Mouse (Mus musculus): Measurements from ENCODE around the gene Ubl4b. TPM values are rescaled to one million over a fixed set of nuclear protein-coding genes. Genes with fewer than 3 reads are reported as not detected.
A peak's percentile ranks its signal among the peaks of the same experiment; 100 is the strongest.

The Ubl4b gene
- not detected in 2 replicates for polyA plus RNA-seq (2016; fragmentation: Nextera tagmentation; extraction: Ambion mirVana)

GRCm38 (mm10) chr3:107554842-107555241, at the start of gene Ubl4b:
Ubl4b (minus strand) TSS chr3:107555073.
- ATAC-seq (ENCODE audit: low FRiP score, low read depth): no peak
- Histone ChIP-seq H3K27me3 (no peaks in the 10 kb centered on the region), H3K4me3 (no peak within 1 kb of the TSS), H3K9me3 (no peaks in the 10 kb centered on the region), H3K36me3 (no peaks in the 10 kb centered on the region), H3K9ac (replicated peaks) (no peak within 1 kb of the TSS), H3K4me2 (replicated peaks) (no peak within 1 kb of the TSS), H3K4me1 (no peaks in the 10 kb centered on the region), H3K27ac (replicated peaks) (no peak within 1 kb of the TSS)
- WGBS: 95% methylated on average over 2 of the region's 2 CpGs

GRCm38 (mm10) chr3:107600127-107600526, 45.3 kb upstream of the Ubl4b start:
- Histone ChIP-seq H3K4me3 (no peak overlapping the region), H3K4me2 (replicated peaks) (no peak overlapping the region), H3K4me1 (peaks cover 16% of the 10 kb centered on the region), H3K36me3 (no peaks in the 10 kb centered on the region), H3K9me3 (no peaks in the 10 kb centered on the region), H3K27ac (replicated peaks) (no peak overlapping the region), H3K9ac (replicated peaks) (no peak overlapping the region), H3K27me3 (peaks cover 71% of the 10 kb centered on the region)
- 45% methylated on average over 5 of the region's 6 CpGs for WGBS
- ATAC-seq (ENCODE audit: low FRiP score, low read depth): no peak

GRCm38 (mm10) chr3:107597586-107598389, 42.9 kb upstream of the Ubl4b start:
- no peak overlapping the region for H3K4me3 ChIP-seq
- no peak overlapping the region for H3K9ac ChIP-seq (replicated peaks)
- no peak for ATAC-seq (ENCODE audit: low FRiP score, low read depth)
- peaks cover 89% of the 10 kb centered on the region for H3K27me3 ChIP-seq
- WGBS: 3% methylated on average over 22 of the region's 22 CpGs
- no peak overlapping the region for H3K4me2 ChIP-seq (replicated peaks)
- H3K9me3 ChIP-seq: no peaks in the 10 kb centered on the region
- peaks cover 21% of the 10 kb centered on the region for H3K4me1 ChIP-seq
- no peak overlapping the region for H3K27ac ChIP-seq (replicated peaks)
- H3K36me3 ChIP-seq: no peaks in the 10 kb centered on the region

GRCm38 (mm10) chr3:107597134-107597533, 42.3 kb upstream of the Ubl4b start:
- H3K4me1 ChIP-seq: peaks cover 21% of the 10 kb centered on the region
- no peaks in the 10 kb centered on the region for H3K9me3 ChIP-seq
- ATAC-seq (ENCODE audit: low FRiP score, low read depth): no peak
- H3K9ac ChIP-seq (replicated peaks): no peak overlapping the region
- H3K36me3 ChIP-seq: no peaks in the 10 kb centered on the region
- WGBS: 3% methylated on average over 24 of the region's 24 CpGs
- H3K4me2 ChIP-seq (replicated peaks): no peak overlapping the region
- no peak overlapping the region for H3K27ac ChIP-seq (replicated peaks)
- peaks cover 96% of the 10 kb centered on the region for H3K27me3 ChIP-seq
- H3K4me3 ChIP-seq: no peak overlapping the region

- under 1% methylated on average over 26 of the region's 26 CpGs for WGBS
- no peaks in the 10 kb centered on the region for H3K9me3 ChIP-seq
- peaks cover 21% of the 10 kb centered on the region for H3K4me1 ChIP-seq
- no peak overlapping the region for H3K9ac ChIP-seq (replicated peaks)
- ATAC-seq (ENCODE audit: low FRiP score, low read depth): 0 out of 2 replicates have a peak, but pooled peaks have one; percentile 31
- H3K4me3 ChIP-seq: peak overlapping the region; percentile 46
- H3K27ac ChIP-seq (replicated peaks): no peak overlapping the region
- peak overlapping the region; percentile 25 for H3K4me2 ChIP-seq (replicated peaks)
- H3K27me3 ChIP-seq: peaks cover 93% of the 10 kb centered on the region
- H3K36me3 ChIP-seq: no peaks in the 10 kb centered on the region
Observed at GRCm38 (mm10) chr3:107596559-107596958, 41.7 kb upstream of the Ubl4b start.

- Histone ChIP-seq H3K9me3 (no peaks in the 10 kb centered on the region), H3K36me3 (no peaks in the 10 kb centered on the region), H3K27ac (replicated peaks) (no peak overlapping the region), H3K9ac (replicated peaks) (no peak overlapping the region), H3K4me2 (replicated peaks) (peak overlapping the region; percentile 71), H3K27me3 (peaks cover 91% of the 10 kb centered on the region), H3K4me1 (peaks cover 21% of the 10 kb centered on the region), H3K4me3 (peak overlapping the region; percentile 46)
- 1% methylated on average over 34 of the region's 34 CpGs for WGBS
- ATAC-seq (ENCODE audit: low FRiP score, low read depth): 0 out of 2 replicates have a peak, but pooled peaks have one; percentile 34
Observed at GRCm38 (mm10) chr3:107595938-107596461, 41.1 kb upstream of the Ubl4b start.

GRCm38 (mm10) chr3:107595264-107595937, 40.5 kb upstream of the Ubl4b start:
- H3K36me3 ChIP-seq: no peaks in the 10 kb centered on the region
- H3K4me2 ChIP-seq (replicated peaks): peak overlapping the region; percentile 71
- H3K4me1 ChIP-seq: peaks cover 21% of the 10 kb centered on the region
- peaks cover 88% of the 10 kb centered on the region for H3K27me3 ChIP-seq
- peak overlapping the region; percentile 46 for H3K4me3 ChIP-seq
- no peak overlapping the region for H3K27ac ChIP-seq (replicated peaks)
- H3K9me3 ChIP-seq: no peaks in the 10 kb centered on the region
- ATAC-seq (ENCODE audit: low FRiP score, low read depth): peak; percentile 25
- WGBS: under 1% methylated on average over 50 of the region's 50 CpGs
- H3K9ac ChIP-seq (replicated peaks): peak overlapping the region; percentile 50

GRCm38 (mm10) chr3:107594662-107595263, 39.9 kb upstream of the Ubl4b start, which contains the start of gene Alx3:
Alx3 (plus strand) TSS chr3:107595031.
- Histone ChIP-seq H3K4me2 (replicated peaks) (peak within 1 kb of the TSS; percentile 71), H3K27ac (replicated peaks) (no peak within 1 kb of the TSS), H3K9ac (replicated peaks) (peak within 1 kb of the TSS; percentile 50), H3K9me3 (no peaks in the 10 kb centered on the region), H3K4me3 (peak within 1 kb of the TSS; percentile 46), H3K27me3 (peaks cover 87% of the 10 kb centered on the region), H3K4me1 (peaks cover 21% of the 10 kb centered on the region), H3K36me3 (no peaks in the 10 kb centered on the region)
- WGBS: 1% methylated on average over 45 of the region's 46 CpGs
- peak; percentile 23; the same call in 1 of the 2 replicates for ATAC-seq (ENCODE audit: low FRiP score, low read depth)

GRCm38 (mm10) chr3:107593632-107594031, 38.8 kb upstream of the Ubl4b start:
- H3K9me3 ChIP-seq: no peaks in the 10 kb centered on the region
- H3K4me2 ChIP-seq (replicated peaks): no peak overlapping the region
- no peak overlapping the region for H3K27ac ChIP-seq (replicated peaks)
- ATAC-seq (ENCODE audit: low FRiP score, low read depth): no peak
- peaks cover 85% of the 10 kb centered on the region for H3K27me3 ChIP-seq
- H3K36me3 ChIP-seq: no peaks in the 10 kb centered on the region
- H3K4me1 ChIP-seq: peaks cover 21% of the 10 kb centered on the region
- H3K9ac ChIP-seq (replicated peaks): no peak overlapping the region
- WGBS: 61% methylated on average over 2 of the region's 2 CpGs
- no peak overlapping the region for H3K4me3 ChIP-seq

- peaks cover 87% of the 10 kb centered on the region for H3K27me3 ChIP-seq
Observed at GRCm38 (mm10) chr3:107591612-107592011, 36.7 kb upstream of the Ubl4b start.

GRCm38 (mm10) chr3:107586504-107586903, 31.6 kb upstream of the Ubl4b start:
- Histone ChIP-seq H3K4me3 (no peak overlapping the region), H3K27me3 (peaks cover 92% of the 10 kb centered on the region), H3K4me1 (peaks cover 10% of the 10 kb centered on the region), H3K9me3 (no peaks in the 10 kb centered on the region), H3K4me2 (replicated peaks) (no peak overlapping the region), H3K27ac (replicated peaks) (no peak overlapping the region), H3K9ac (replicated peaks) (no peak overlapping the region), H3K36me3 (no peaks in the 10 kb centered on the region)
- no peak for ATAC-seq (ENCODE audit: low FRiP score, low read depth)
- 79% methylated on average over 6 of the region's 6 CpGs for WGBS

More at GRCm38 (mm10) chr3:107591612-107592011, 36.7 kb upstream of the Ubl4b start:
- H3K4me3 ChIP-seq: no peak overlapping the region
- H3K9ac ChIP-seq (replicated peaks): no peak overlapping the region
- no peaks in the 10 kb centered on the region for H3K9me3 ChIP-seq
- ATAC-seq (ENCODE audit: low FRiP score, low read depth): no peak
- H3K4me2 ChIP-seq (replicated peaks): no peak overlapping the region
- 59% methylated on average over 1 of the region's 1 CpGs for WGBS
- no peak overlapping the region for H3K27ac ChIP-seq (replicated peaks)
- no peaks in the 10 kb centered on the region for H3K36me3 ChIP-seq
- peaks cover 19% of the 10 kb centered on the region for H3K4me1 ChIP-seq

Measured in midbrain, embryonic 12.5 days (tissue).